Mouse (Mus musculus) CH12.LX (cell line): ENCODE results near the gene Abraxas2. TPM values are rescaled to one million over a fixed set of nuclear protein-coding genes. Genes with fewer than 3 reads are reported as not detected.

Experiments used
- DNase-seq: peaks from one replicate; pipeline ENCODE4 v3.0.0-alpha.2; 2013; ENCODE audit errors: extremely low read depth
- H3K27ac ChIP-seq: 2 replicates; pipeline ENCODE4 v1.5.1; 2012; ENCODE audit warnings: low read depth, mild to moderate bottlenecking, control low read depth, moderate library complexity; ENCODE audit not compliant: insufficient read depth
- H3K27me3 ChIP-seq: replicated peaks from 2 replicates; pipeline ENCODE3; 2012; ENCODE audit warnings: inconsistent platforms
- H3K36me3 ChIP-seq, 2 experiments: replicated peaks in 1 of 2; 2 replicates each; pipeline versions ENCODE3 to v1.6.1; 2012; ENCODE audit warnings: inconsistent platforms in 1 of 2, low read length in 1 of 2, mild to moderate bottlenecking in 1 of 2, mixed read lengths in 1 of 2, moderate library complexity in 1 of 2; ENCODE audit not compliant: control insufficient read depth in 1 of 2, insufficient read depth in 1 of 2
- H3K4me1 ChIP-seq, 2 experiments: 2 replicates each; pipeline ENCODE4 v1.6.1; 2012; ENCODE audit warnings: inconsistent platforms in 1 of 2, moderate library complexity in 1 of 2; ENCODE audit not compliant: insufficient read depth in 2 of 2, control insufficient read depth in 1 of 2
- H3K4me2 ChIP-seq: 2 replicates; pipeline ENCODE4 v1.6.1; 2012; ENCODE audit warnings: low read depth, mild to moderate bottlenecking, control low read depth; ENCODE audit not compliant: poor library complexity, insufficient read depth, severe bottlenecking
- H3K4me3 ChIP-seq, 3 experiments: fragments of 150-350 bp in 1 of 3; sonication (generic) in 1 of 3; replicated peaks in 1 of 3; 2 replicates each; pipeline versions ENCODE3 to v1.5.1; 2011 to 2012; ENCODE audit warnings: low read depth in 2 of 3, low read length in 2 of 3, mild to moderate bottlenecking in 2 of 3, moderate library complexity in 2 of 3, control low read depth in 1 of 3, improper control_type of control experiment in 1 of 3, inconsistent platforms in 1 of 3, mixed read lengths in 1 of 3; ENCODE audit not compliant: poor library complexity in 1 of 3
- H3K79me2 ChIP-seq: replicated peaks from 2 replicates; pipeline ENCODE4 v1.6.1; 2012; ENCODE audit warnings: mild to moderate bottlenecking, moderate library complexity; ENCODE audit not compliant: control insufficient read depth, poor library complexity, insufficient read depth, severe bottlenecking; ENCODE audit errors: extremely low read depth
- H3K9ac ChIP-seq: 2 replicates; pipeline ENCODE4 v1.6.1; 2012; ENCODE audit warnings: low read depth, mild to moderate bottlenecking, control low read depth, moderate library complexity; ENCODE audit not compliant: insufficient read depth
- H3K9me3 ChIP-seq: replicated peaks from 2 replicates; pipeline ENCODE3; 2012; ENCODE audit warnings: low read length, inconsistent platforms, mixed read lengths
- BHLHE40 ChIP-seq: IDR thresholded peaks from 2 replicates; pipeline ENCODE4 v1.6.1; 2011; ENCODE audit warnings: mild to moderate bottlenecking, low read depth, low read length, improper control_type of control experiment
- CHD1 ChIP-seq: IDR thresholded peaks from 2 replicates; pipeline ENCODE4 v1.6.1; 2012; ENCODE audit warnings: low read depth, low read length, improper control_type of control experiment, inconsistent platforms
- CHD2 ChIP-seq: IDR thresholded peaks from 2 replicates; pipeline ENCODE4 v1.6.1; 2011; ENCODE audit warnings: low read length, improper control_type of control experiment
- CTCF ChIP-seq, 2 experiments: IDR thresholded peaks in 1 of 2; conservative IDR thresholded peaks in 1 of 2; 2 replicates each; pipeline ENCODE4 v1.5.1; 2011 to 2012; ENCODE audit warnings: low read depth in 2 of 2, low read length in 2 of 2, improper control_type of control experiment in 1 of 2, inconsistent platforms in 1 of 2, mild to moderate bottlenecking in 1 of 2, moderate library complexity in 1 of 2
- E2F4 ChIP-seq: IDR thresholded peaks from 2 replicates; pipeline ENCODE4 v1.6.1; 2011; ENCODE audit warnings: low read depth, low read length, improper control_type of control experiment; ENCODE audit not compliant: insufficient replicate concordance
- ELF1 ChIP-seq: IDR thresholded peaks from 2 replicates; pipeline ENCODE4 v1.6.1; 2014; ENCODE audit warnings: low read depth, mild to moderate bottlenecking, inconsistent platforms, low read length, improper control_type of control experiment
- EP300 ChIP-seq: IDR thresholded peaks from 2 replicates; pipeline ENCODE4 v1.6.1; 2011; ENCODE audit warnings: low read length, improper control_type of control experiment
- ETS1 ChIP-seq: conservative IDR thresholded peaks from 2 replicates; pipeline ENCODE4 v1.6.1; 2012; ENCODE audit warnings: low read depth, mild to moderate bottlenecking, inconsistent platforms, low read length, improper control_type of control experiment, moderate library complexity
- GABPA ChIP-seq: IDR thresholded peaks from 2 replicates; pipeline ENCODE4 v1.6.1; 2012; ENCODE audit warnings: low read depth, low read length, improper control_type of control experiment, inconsistent platforms; ENCODE audit not compliant: insufficient replicate concordance
- HCFC1 ChIP-seq: IDR thresholded peaks from 2 replicates; pipeline ENCODE4 v1.6.1; 2012; ENCODE audit warnings: low read depth, mild to moderate bottlenecking, inconsistent platforms, low read length, improper control_type of control experiment
- IRF4 ChIP-seq: IDR thresholded peaks from 2 replicates; pipeline ENCODE4 v1.6.1; 2014; ENCODE audit warnings: low read depth, mild to moderate bottlenecking, inconsistent platforms, low read length, improper control_type of control experiment
- JUND ChIP-seq: conservative IDR thresholded peaks from 2 replicates; pipeline ENCODE4 v1.6.1; 2011; ENCODE audit warnings: low read depth, low read length, improper control_type of control experiment
- MAFK ChIP-seq: IDR thresholded peaks from 2 replicates; pipeline ENCODE4 v1.6.1; 2011; ENCODE audit warnings: low read length, improper control_type of control experiment; ENCODE audit not compliant: insufficient replicate concordance
- MAX ChIP-seq: IDR thresholded peaks from 2 replicates; pipeline ENCODE4 v1.6.1; 2011; ENCODE audit warnings: low read length, improper control_type of control experiment
- MAZ ChIP-seq: IDR thresholded peaks from 2 replicates; pipeline ENCODE4 v1.6.1; 2012; ENCODE audit warnings: low read depth, mild to moderate bottlenecking, inconsistent platforms, low read length, improper control_type of control experiment, moderate library complexity
- MEF2A ChIP-seq: IDR thresholded peaks from 2 replicates; pipeline ENCODE4 v1.6.1; 2014; ENCODE audit warnings: low read depth, mild to moderate bottlenecking, inconsistent platforms, low read length, improper control_type of control experiment, borderline replicate concordance
- MXI1 ChIP-seq: IDR thresholded peaks from 2 replicates; pipeline ENCODE4 v1.6.1; 2011; ENCODE audit warnings: mild to moderate bottlenecking, low read depth, low read length, improper control_type of control experiment
- MYC ChIP-seq: IDR thresholded peaks from 2 replicates; pipeline ENCODE4 v1.6.1; 2011; ENCODE audit warnings: low read depth, mild to moderate bottlenecking, improper control_type of control experiment, low read length
- NRF1 ChIP-seq: IDR thresholded peaks from 2 replicates; pipeline ENCODE4 v1.6.1; 2014; ENCODE audit warnings: low read depth, mild to moderate bottlenecking, inconsistent platforms, low read length, improper control_type of control experiment, moderate library complexity
- POLR2A ChIP-seq: IDR thresholded peaks from 2 replicates; pipeline ENCODE4 v1.6.1; 2011; ENCODE audit warnings: low read depth, mild to moderate bottlenecking, improper control_type of control experiment, low read length
- POLR2AphosphoS2 ChIP-seq: IDR thresholded peaks from 2 replicates; pipeline ENCODE4 v1.6.1; 2011; ENCODE audit warnings: low read depth, low read length, improper control_type of control experiment
- RAD21 ChIP-seq: IDR thresholded peaks from 2 replicates; pipeline ENCODE4 v1.6.1; 2011; ENCODE audit warnings: low read depth, mild to moderate bottlenecking, low read length, improper control_type of control experiment, moderate library complexity
- RCOR1 ChIP-seq: conservative IDR thresholded peaks from 2 replicates; pipeline ENCODE4 v1.6.1; 2012; ENCODE audit warnings: low read depth, mild to moderate bottlenecking, inconsistent platforms, low read length, improper control_type of control experiment
- TBP ChIP-seq: conservative IDR thresholded peaks from 2 replicates; pipeline ENCODE4 v1.6.1; 2011; ENCODE audit warnings: low read depth, low read length, improper control_type of control experiment
- TCF12 ChIP-seq: IDR thresholded peaks from 2 replicates; pipeline ENCODE4 v1.6.1; 2014; ENCODE audit warnings: low read depth, mild to moderate bottlenecking, inconsistent platforms, low read length, improper control_type of control experiment
- UBTF ChIP-seq: IDR thresholded peaks from 2 replicates; pipeline ENCODE4 v1.6.1; 2012; ENCODE audit warnings: low read depth, mild to moderate bottlenecking, inconsistent platforms, low read length, improper control_type of control experiment, moderate library complexity
- USF1 ChIP-seq: IDR thresholded peaks from 2 replicates; pipeline ENCODE4 v1.6.1; 2014; ENCODE audit warnings: low read depth, mild to moderate bottlenecking, inconsistent platforms, low read length, improper control_type of control experiment
- USF2 ChIP-seq: conservative IDR thresholded peaks from 2 replicates; pipeline ENCODE4 v1.6.1; 2011; ENCODE audit warnings: low read depth, low read length, improper control_type of control experiment
- ZC3H11A ChIP-seq: IDR thresholded peaks from 2 replicates; pipeline ENCODE4 v1.6.1; 2012; ENCODE audit warnings: low read depth, mild to moderate bottlenecking, inconsistent platforms, low read length, improper control_type of control experiment
- ZKSCAN1 ChIP-seq: IDR thresholded peaks from 2 replicates; pipeline ENCODE4 v1.6.1; 2012; ENCODE audit warnings: low read depth, inconsistent platforms, low read length, improper control_type of control experiment, borderline replicate concordance
- ZMIZ1 ChIP-seq: IDR thresholded peaks from 2 replicates; pipeline ENCODE4 v1.6.1; 2012; ENCODE audit warnings: low read depth, mild to moderate bottlenecking, inconsistent platforms, low read length, improper control_type of control experiment
- ZNF384 ChIP-seq: IDR thresholded peaks from 2 replicates; pipeline ENCODE4 v1.6.1; 2012; ENCODE audit warnings: low read depth, low read length, improper control_type of control experiment, inconsistent platforms
- dilution Hi-C: fragments of 300-500 bp; cut with MboI; formaldehyde crosslinking; loops from 2 replicates; pipeline ENCODE4 v1.14.3; 2020; ENCODE audit warnings: low sequenced_read_pairs; ENCODE audit not compliant: extremely low pct_unique_long_range_greater_than_20kb, extremely low pct_ligation_motif_present
- in situ Hi-C: fragments of 300-500 bp; cut with MboI; formaldehyde crosslinking; loops from 3 replicates; pipeline ENCODE4 v1.14.3; 2019; ENCODE audit warnings: low sequenced_read_pairs, low pct_ligation_motif_present, low pct_unique_long_range_greater_than_20kb, mixed read lengths
- polyA plus RNA-seq: library from polyadenylated mRNA; unstranded; fragments of >175 nt; gene quantifications from 2 replicates; pipeline ENCODE4 v1.2.1, GENCODE M21; 2012; ENCODE audit warnings: low read depth; ENCODE audit not compliant: insufficient read length
- total RNA-seq, 2 experiments: library from RNA; depleted of rRNA; stranded (reverse); fragments of 300-350 nt in 1 of 2; fragments of >200 nt in 1 of 2; gene quantifications; 2 replicates each; pipeline ENCODE4 v1.2.3; 2012 to 2014

Abraxas2 gene
- total and polyA plus RNA-seq, 3 experiments = 20.1 to 28.4 (median 21.3) TPM

- in situ Hi-C loops = no loop called here
- dilution Hi-C loops = no loop called here
Measured at GRCm38 (mm10) chr7:132820692-132821091, 38.3 kb upstream of the Abraxas2 start.

GRCm38 (mm10) chr7:132823832-132824231 lies 35.2 kb upstream of the Abraxas2 start:
- Histone ChIP-seq H3K4me3 (no peak overlapping the region), H3K27ac (no peak overlapping the region), H3K4me2 (no peak overlapping the region), H3K36me3 (peaks cover 14 to 41% of the 10 kb centered on the region in 2 experiments), H3K9ac (no peak overlapping the region), H3K79me2 (no peaks in the 10 kb centered on the region), H3K4me1 (peaks cover 8 to 41% of the 10 kb centered on the region in 2 experiments; a peak in 3 of 4 replicates), H3K9me3 (no peaks in the 10 kb centered on the region), H3K27me3 (no peaks in the 10 kb centered on the region)
- TF ChIP-seq CTCF (conservative IDR thresholded peaks at IDR 0.05 in 1 of 2, IDR thresholded peaks at IDR 0.05 in 1 of 2; ENCODE audit: low read depth in 2 of 2, low read length in 2 of 2) (no peak), CHD1 (no peak), BHLHE40 (no peak), POLR2AphosphoS2 (no peak), ZC3H11A (no peak), JUND (no peak), EP300 (no peak), TBP (no peak), ZKSCAN1 (no peak), RAD21 (no peak), E2F4 (no peak), RCOR1 (no peak), MAZ (no peak), ELF1 (no peak), TCF12 (no peak), MYC (no peak), ETS1 (no peak), CHD2 (no peak), MAX (no peak), IRF4 (no peak)
- in situ Hi-C loops (no loop called here), dilution Hi-C loops (no loop called here)
- DNase-seq = no peak

More at GRCm38 (mm10) chr7:132820692-132821091, 38.3 kb upstream of the Abraxas2 start:
- TF ChIP-seq HCFC1 (no peak), ZKSCAN1 (no peak), MAFK (no peak), BHLHE40 (no peak), USF2 (no peak), MXI1 (no peak), ZMIZ1 (no peak), UBTF (no peak), ELF1 (no peak), GABPA (no peak), ZNF384 (no peak), CHD1 (no peak), MEF2A (no peak), E2F4 (no peak), NRF1 (no peak), POLR2A (no peak), RAD21 (no peak), USF1 (no peak), POLR2AphosphoS2 (no peak), CTCF (conservative IDR thresholded peaks at IDR 0.05 in 1 of 2, IDR thresholded peaks at IDR 0.05 in 1 of 2; ENCODE audit: low read depth in 2 of 2, low read length in 2 of 2) (no peak)
- no peak for DNase-seq
- no peak overlapping the region for H3K9ac ChIP-seq
- no peaks in the 10 kb centered on the region for H3K79me2 ChIP-seq
- H3K27me3 ChIP-seq = no peaks in the 10 kb centered on the region
- H3K36me3 ChIP-seq = peaks cover 3 to 28% of the 10 kb centered on the region in 2 experiments
- H3K4me3 ChIP-seq = no peak overlapping the region
- peaks cover 9 to 35% of the 10 kb centered on the region in 2 experiments for H3K4me1 ChIP-seq
- no peak overlapping the region for H3K4me2 ChIP-seq
- H3K9me3 ChIP-seq = no peaks in the 10 kb centered on the region
- H3K27ac ChIP-seq = no peak overlapping the region
